Mouse (Mus musculus) liver, embryonic 16.5 days (tissue): Measurements from ENCODE around the gene Stk11ip. TPM values are rescaled to one million over a fixed set of nuclear protein-coding genes. Genes with fewer than 3 reads are reported as not detected.

ENCODE experiments used
- ATAC-seq: fragments of 200-750 bp; cut with Nextera tagmentation; 2 replicates; pipeline ENCODE4 v1.8.0; 2017; ENCODE audit warnings: low read depth, mild to moderate bottlenecking, moderate number of reproducible peaks, moderate library complexity
- H3K27ac ChIP-seq: fragments of 300-500 bp; sonication (generic); 2 replicates; pipeline ENCODE4 v1.5.1; 2014; ENCODE audit warnings: mild to moderate bottlenecking, low read length
- H3K27me3 ChIP-seq: fragments of 300-500 bp; sonication (generic); 2 replicates; pipeline ENCODE4 v1.6.1; 2014; ENCODE audit warnings: low read depth, low read length, mixed read lengths; ENCODE audit not compliant: control insufficient read depth, insufficient read depth
- H3K36me3 ChIP-seq: fragments of 300-500 bp; sonication (generic); 2 replicates; pipeline ENCODE4 v1.6.1; 2014; ENCODE audit warnings: mild to moderate bottlenecking; ENCODE audit not compliant: control insufficient read depth, insufficient read depth
- H3K4me1 ChIP-seq: fragments of 300-500 bp; sonication (generic); 2 replicates; pipeline ENCODE4 v1.6.1; 2014; ENCODE audit warnings: low read depth, low read length, mixed read lengths; ENCODE audit not compliant: control insufficient read depth
- H3K4me2 ChIP-seq: fragments of 300-500 bp; sonication (generic); 2 replicates; pipeline ENCODE4 v1.6.1; 2014; ENCODE audit warnings: low read depth, low read length, mixed read lengths
- H3K4me3 ChIP-seq: fragments of 300-500 bp; sonication (generic); 2 replicates; pipeline ENCODE4 v1.5.1; 2014; ENCODE audit warnings: low read depth, mild to moderate bottlenecking, low read length
- H3K9ac ChIP-seq: fragments of 300-500 bp; sonication (generic); 2 replicates; pipeline ENCODE4 v1.6.1; 2014; ENCODE audit warnings: low read depth, low read length
- H3K9me3 ChIP-seq: fragments of 300-500 bp; sonication (generic); replicated peaks from 2 replicates; pipeline ENCODE4 v1.6.1; 2016; ENCODE audit warnings: low read length; ENCODE audit not compliant: control insufficient read depth
- WGBS: fragments of 180-500 bp; shearing (Covaris S2); extraction: QIAGEN DNeasy Blood & Tissue Kit; methylation state at CpG from one replicate; pipeline ENCODE4 v1.1.7; 2014; ENCODE audit not compliant: insufficient replicate concordance; 5-methylcytosine and 5-hydroxymethylcytosine counted together
- polyA plus RNA-seq: library from polyadenylated mRNA; unstranded; fragments of >200 nt; fragmentation: Nextera tagmentation; extraction: Ambion mirVana; gene quantifications from 2 replicates; pipeline ENCODE4 v1.2.1, GENCODE M21; 2015

Stk11ip gene
- polyA plus RNA-seq, 1 experiment from 2014 or later, result 5.7 TPM

DNA sequence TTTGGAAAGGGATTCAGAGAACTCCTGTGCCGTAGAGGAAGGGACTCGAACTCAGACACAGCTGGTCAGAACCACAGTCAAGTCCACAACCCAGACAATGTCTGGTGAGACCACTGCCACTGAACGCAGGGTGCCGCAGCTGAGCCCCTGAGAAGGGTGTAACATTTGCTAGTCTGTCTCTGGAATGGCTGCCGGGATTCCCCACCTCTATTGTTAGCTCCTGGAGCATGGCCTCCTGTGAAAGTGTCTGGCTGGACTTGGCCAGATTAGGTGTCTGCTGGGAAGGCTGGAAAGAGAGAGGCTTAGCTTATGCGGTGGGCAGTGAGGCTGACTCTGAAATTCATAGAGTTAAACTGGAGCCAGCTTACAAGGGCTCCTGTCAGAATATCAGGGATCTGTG is 49.1 kb downstream of the Stk11ip start:
- H3K9ac ChIP-seq, result no peak overlapping the region
- no peaks in the 10 kb centered on the region for H3K4me1 ChIP-seq
- H3K36me3 ChIP-seq, result no peaks in the 10 kb centered on the region
- H3K27ac ChIP-seq, result no peak overlapping the region
- H3K27me3 ChIP-seq, result no peaks in the 10 kb centered on the region
- WGBS, result 61% methylated on average over 6 of the region's 6 CpGs
- H3K9me3 ChIP-seq, result no peaks in the 10 kb centered on the region
- no peak for ATAC-seq
- no peak overlapping the region for H3K4me2 ChIP-seq
- H3K4me3 ChIP-seq, result no peak overlapping the region

DNA sequence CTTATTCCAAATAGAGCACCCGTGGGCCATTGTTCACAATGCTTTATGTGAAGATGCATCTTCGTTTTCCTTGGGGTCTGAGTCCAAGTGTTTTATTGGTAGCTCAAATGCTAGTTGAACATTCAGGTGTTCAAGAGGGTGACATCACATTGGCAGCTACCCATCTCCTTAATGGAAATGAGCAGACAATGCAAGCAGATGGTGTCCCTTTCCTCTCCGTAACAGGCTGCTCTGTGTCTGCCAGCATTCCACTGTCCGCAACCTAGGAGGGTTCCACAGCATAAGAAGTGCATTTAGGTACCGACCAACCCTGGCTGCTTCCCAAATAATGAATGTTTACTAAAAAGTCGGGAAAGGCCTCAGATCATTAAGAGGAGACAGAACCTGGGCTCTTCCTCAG is 51.4 kb downstream of the Stk11ip start:
- WGBS, result 52% methylated on average over 6 of the region's 6 CpGs

GRCm38 (mm10) chr1:75573715-75574114 is 52.4 kb downstream of the Stk11ip start:
- no peak overlapping the region for H3K9ac ChIP-seq
- no peaks in the 10 kb centered on the region for H3K36me3 ChIP-seq
- WGBS, result 64% methylated on average over 7 of the region's 7 CpGs
- H3K4me2 ChIP-seq, result no peak overlapping the region
- H3K4me1 ChIP-seq, result no peaks in the 10 kb centered on the region
- no peak overlapping the region for H3K27ac ChIP-seq
- no peaks in the 10 kb centered on the region for H3K27me3 ChIP-seq
- no peak for ATAC-seq
- no peak overlapping the region for H3K4me3 ChIP-seq
- no peaks in the 10 kb centered on the region for H3K9me3 ChIP-seq

More for the DNA sequence above, 51.4 kb downstream of the Stk11ip start:
- no peaks in the 10 kb centered on the region for H3K9me3 ChIP-seq
- H3K36me3 ChIP-seq, result no peaks in the 10 kb centered on the region
- no peaks in the 10 kb centered on the region for H3K4me1 ChIP-seq
- no peak overlapping the region for H3K27ac ChIP-seq
- H3K9ac ChIP-seq, result no peak overlapping the region
- no peak for ATAC-seq
- no peak overlapping the region for H3K4me2 ChIP-seq
- H3K27me3 ChIP-seq, result no peaks in the 10 kb centered on the region
- no peak overlapping the region for H3K4me3 ChIP-seq

GRCm38 (mm10) chr1:75574476-75575310 is 53.4 kb downstream of the Stk11ip start:
- Histone ChIP-seq H3K36me3 (no peaks in the 10 kb centered on the region), H3K27ac (no peak overlapping the region), H3K4me1 (no peaks in the 10 kb centered on the region), H3K4me3 (no peak overlapping the region), H3K4me2 (no peak overlapping the region), H3K9me3 (no peaks in the 10 kb centered on the region), H3K9ac (no peak overlapping the region), H3K27me3 (no peaks in the 10 kb centered on the region)
- no peak for ATAC-seq
- 63% methylated on average over 17 of the region's 17 CpGs for WGBS

- no peak overlapping the region for H3K27ac ChIP-seq
- ATAC-seq, result no peak
- H3K4me2 ChIP-seq, result no peak overlapping the region
- no peaks in the 10 kb centered on the region for H3K27me3 ChIP-seq
- H3K36me3 ChIP-seq, result no peaks in the 10 kb centered on the region
- no peaks in the 10 kb centered on the region for H3K4me1 ChIP-seq
- H3K9ac ChIP-seq, result no peak overlapping the region
- no peak overlapping the region for H3K4me3 ChIP-seq
- WGBS, result 54% methylated on average over 7 of the region's 7 CpGs
- H3K9me3 ChIP-seq, result no peaks in the 10 kb centered on the region
Measured at GRCm38 (mm10) chr1:75581936-75582624, 60.8 kb downstream of the Stk11ip start.

DNA sequence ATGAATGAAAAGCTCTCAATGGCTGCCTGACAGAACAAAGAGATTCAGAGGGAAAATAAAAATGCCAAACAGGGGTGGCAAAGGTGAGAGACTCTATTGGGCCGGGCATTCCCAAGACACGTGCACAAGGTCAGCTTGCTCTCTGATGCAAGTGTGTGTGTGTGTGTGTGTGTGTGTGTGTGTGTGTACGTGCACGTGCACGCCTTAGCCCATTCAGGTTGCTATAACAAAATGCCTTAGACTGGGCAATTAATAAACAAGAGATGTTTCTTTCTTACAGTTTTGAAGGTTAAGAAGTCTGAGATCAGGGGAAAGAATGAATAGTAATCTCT is 61.3 kb downstream of the Stk11ip start:
- no peak overlapping the region for H3K9ac ChIP-seq
- ATAC-seq, result no peak
- no peak overlapping the region for H3K27ac ChIP-seq
- H3K4me3 ChIP-seq, result no peak overlapping the region
- no peaks in the 10 kb centered on the region for H3K27me3 ChIP-seq
- no peaks in the 10 kb centered on the region for H3K36me3 ChIP-seq
- 53% methylated on average over 5 of the region's 5 CpGs for WGBS
- H3K4me1 ChIP-seq, result no peaks in the 10 kb centered on the region
- H3K9me3 ChIP-seq, result no peaks in the 10 kb centered on the region
- no peak overlapping the region for H3K4me2 ChIP-seq

DNA sequence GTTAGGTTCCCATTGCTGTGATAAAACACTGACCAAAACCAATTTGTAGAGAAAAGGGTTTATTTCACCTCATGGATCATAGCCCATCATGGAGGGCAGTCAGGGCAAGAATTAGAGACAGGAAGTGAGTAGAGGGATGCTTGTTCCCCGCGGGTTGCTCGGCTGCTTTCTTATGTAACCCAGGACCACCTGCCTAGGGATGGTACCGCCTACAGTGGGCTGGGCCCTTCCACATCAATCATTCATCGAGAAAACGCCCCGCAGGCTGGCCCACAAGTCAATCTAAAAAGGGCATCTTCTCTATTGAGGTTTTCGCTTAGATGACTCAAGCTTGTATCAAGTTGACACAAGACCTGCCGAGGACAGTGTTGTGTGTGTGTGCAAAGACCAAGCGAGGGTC is 61.7 kb downstream of the Stk11ip start:
- H3K36me3 ChIP-seq, result no peaks in the 10 kb centered on the region
- no peak for ATAC-seq
- no peak overlapping the region for H3K4me2 ChIP-seq
- no peaks in the 10 kb centered on the region for H3K9me3 ChIP-seq
- no peak overlapping the region for H3K9ac ChIP-seq
- WGBS, result 54% methylated on average over 10 of the region's 10 CpGs
- no peak overlapping the region for H3K4me3 ChIP-seq
- H3K27ac ChIP-seq, result no peak overlapping the region
- H3K4me1 ChIP-seq, result no peaks in the 10 kb centered on the region
- H3K27me3 ChIP-seq, result no peaks in the 10 kb centered on the region

GRCm38 (mm10) chr1:75586791-75587190 is 65.5 kb downstream of the Stk11ip start:
- Histone ChIP-seq H3K27ac (no peak overlapping the region), H3K9ac (no peak overlapping the region), H3K36me3 (no peaks in the 10 kb centered on the region), H3K27me3 (peaks cover 2% of the 10 kb centered on the region; the same call in 1 of the 2 replicates), H3K4me3 (no peak overlapping the region), H3K4me2 (no peak overlapping the region), H3K4me1 (no peaks in the 10 kb centered on the region), H3K9me3 (no peaks in the 10 kb centered on the region)
- no peak for ATAC-seq
- WGBS, result 57% methylated on average over 3 of the region's 3 CpGs
